Mouse (Mus musculus): ENCODE results near the gene Apba2. TPM values are rescaled to one million over a fixed set of nuclear protein-coding genes. Genes with fewer than 3 reads are reported as not detected.

Gene Apba2
- total RNA-seq, 2 experiments from 2014 or later, result 1.5 to 1.7 TPM

- DNase-seq (ENCODE audit: low spot score in 2 of 2), result no peak
Observed at GRCm38 (mm10) chr7:64709520-64710262, 208.2 kb downstream of the Apba2 start.

- no peak for DNase-seq (ENCODE audit: low spot score in 2 of 2)
Observed at GRCm38 (mm10) chr7:64716286-64716685, 214.8 kb downstream of the Apba2 start.

- DNase-seq (ENCODE audit: low spot score in 2 of 2), result no peak
Observed at GRCm38 (mm10) chr7:64723313-64723712, 221.8 kb downstream of the Apba2 start.

- DNase-seq (ENCODE audit: low spot score in 2 of 2), result no peak
Observed at GRCm38 (mm10) chr7:64724409-64724808, 222.9 kb downstream of the Apba2 start.

- DNase-seq (ENCODE audit: low spot score in 2 of 2), result no peak
Observed at GRCm38 (mm10) chr7:64725967-64726695, 224.6 kb downstream of the Apba2 start.

- DNase-seq (ENCODE audit: low spot score in 2 of 2), result no peak
Observed at GRCm38 (mm10) chr7:64728181-64728591, 226.7 kb downstream of the Apba2 start.

- no peak for DNase-seq (ENCODE audit: low spot score in 2 of 2)
Observed at GRCm38 (mm10) chr7:64728816-64729215, 227.3 kb downstream of the Apba2 start.

GRCm38 (mm10) chr7:64729785-64730184 is 228.3 kb downstream of the Apba2 start:
- no peak for DNase-seq (ENCODE audit: low spot score in 2 of 2)

GRCm38 (mm10) chr7:64739131-64739530 is 237.6 kb downstream of the Apba2 start:
- DNase-seq (ENCODE audit: low spot score in 2 of 2), result no peak

- peak; percentile 60 to 72 for DNase-seq (ENCODE audit: low spot score in 2 of 2)
Observed at GRCm38 (mm10) chr7:64741333-64742307, 240.1 kb downstream of the Apba2 start.

GRCm38 (mm10) chr7:64743610-64744009 is 242.1 kb downstream of the Apba2 start:
- no peak for DNase-seq (ENCODE audit: low spot score in 2 of 2)

GRCm38 (mm10) chr7:64751465-64751864 is 250.0 kb downstream of the Apba2 start:
- peak in 1 of 2 experiments; percentile 36 for DNase-seq (ENCODE audit: low spot score in 2 of 2)

- DNase-seq (ENCODE audit: low spot score in 2 of 2), result no peak
Observed at GRCm38 (mm10) chr7:64752133-64752532, 250.6 kb downstream of the Apba2 start.

- no peak for DNase-seq (ENCODE audit: low spot score in 2 of 2)
Observed at GRCm38 (mm10) chr7:64753678-64754077, 252.2 kb downstream of the Apba2 start.

GRCm38 (mm10) chr7:64754161-64754560 is 252.7 kb downstream of the Apba2 start:
- no peak for DNase-seq (ENCODE audit: low spot score in 2 of 2)

GRCm38 (mm10) chr7:64755141-64755540 is 253.6 kb downstream of the Apba2 start:
- no peak for DNase-seq (ENCODE audit: low spot score in 2 of 2)

GRCm38 (mm10) chr7:64765595-64765994 is 264.1 kb downstream of the Apba2 start:
- DNase-seq (ENCODE audit: low spot score in 2 of 2), result no peak

- DNase-seq (ENCODE audit: low spot score in 2 of 2), result no peak
Observed at GRCm38 (mm10) chr7:64769768-64770167, 268.3 kb downstream of the Apba2 start.

- no peak for DNase-seq (ENCODE audit: low spot score in 2 of 2)
Observed at GRCm38 (mm10) chr7:64770779-64771390, 269.4 kb downstream of the Apba2 start.

- DNase-seq (ENCODE audit: low spot score in 2 of 2), result no peak
Observed at GRCm38 (mm10) chr7:64773465-64773864, 272.0 kb downstream of the Apba2 start.

Data from gastrocnemius, postnatal 4 days (tissue).